Mouse (Mus musculus): ENCODE data around the gene E2f7.

The E2f7 gene

GRCm38 (mm10) chr10:110744686-110745639, at the start of gene E2f7:
E2f7 (plus strand) TSS chr10:110745439.
- peak; percentile 87 for DNase-seq (ENCODE audit: low read depth, low spot score)

DNA sequence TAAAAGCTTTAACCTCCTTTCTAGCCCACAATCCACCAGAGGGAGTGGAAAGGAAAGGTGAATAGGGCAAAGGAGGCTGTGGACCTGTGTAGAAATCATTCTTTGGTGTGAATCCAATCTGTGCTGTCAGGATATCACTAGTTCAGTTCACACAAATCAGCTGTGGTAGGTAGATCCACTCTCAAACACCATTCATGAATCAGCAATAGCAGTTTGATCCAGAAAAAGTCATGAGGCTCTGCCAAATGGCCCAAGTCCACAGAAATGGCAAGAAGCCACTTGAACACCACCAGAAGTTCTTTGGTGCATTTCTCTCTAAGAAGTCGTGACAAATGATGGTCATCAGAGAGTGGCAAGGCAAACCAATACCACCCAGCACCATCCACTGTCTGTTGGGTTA, 44.0 kb upstream of the E2f7 start:
- no peak for DNase-seq (ENCODE audit: low read depth, low spot score)

DNA sequence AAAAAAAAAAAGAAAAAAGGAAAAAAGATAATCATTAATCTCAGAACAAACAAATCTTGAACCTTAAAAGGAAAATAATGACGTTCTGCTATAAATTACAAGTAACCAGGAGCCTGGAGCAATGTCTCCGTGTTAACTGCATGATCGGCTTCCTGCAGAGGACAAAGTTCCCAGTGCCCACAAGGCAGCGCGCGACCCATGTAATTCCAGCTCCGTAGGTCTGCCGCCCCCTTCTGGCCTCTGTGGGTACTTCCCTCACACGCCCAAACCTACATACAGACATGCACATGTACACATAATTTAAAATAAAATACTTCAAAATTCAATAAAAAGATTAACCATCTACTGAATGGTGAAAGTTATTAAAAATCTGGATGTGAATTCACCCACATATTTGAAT, 39.6 kb upstream of the E2f7 start:
- peak; percentile 9 for DNase-seq (ENCODE audit: low read depth, low spot score)

- no peak for DNase-seq (ENCODE audit: low read depth, low spot score)
Observed at GRCm38 (mm10) chr10:110707390-110708113, 37.7 kb upstream of the E2f7 start.

DNA sequence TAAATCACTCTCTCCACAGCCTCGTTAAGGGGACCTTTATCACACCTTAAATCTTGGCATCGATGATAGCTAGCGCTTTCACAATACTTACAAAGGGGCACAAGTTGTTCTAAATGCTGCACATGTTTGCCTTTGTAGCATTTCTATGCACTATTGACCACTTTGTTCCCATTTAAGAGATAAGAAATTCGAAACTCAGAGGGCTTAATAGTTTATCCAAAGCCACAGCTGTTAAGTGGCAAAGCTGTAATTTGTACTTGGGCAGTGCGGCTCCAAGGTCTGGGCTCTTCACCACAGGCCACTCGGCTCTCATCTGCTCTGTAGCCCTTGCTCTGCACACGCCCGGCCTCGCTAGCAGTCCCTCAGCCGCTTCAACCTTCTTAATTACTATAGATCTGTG, 28.4 kb upstream of the E2f7 start:
- DNase-seq (ENCODE audit: low read depth, low spot score): no peak

DNA sequence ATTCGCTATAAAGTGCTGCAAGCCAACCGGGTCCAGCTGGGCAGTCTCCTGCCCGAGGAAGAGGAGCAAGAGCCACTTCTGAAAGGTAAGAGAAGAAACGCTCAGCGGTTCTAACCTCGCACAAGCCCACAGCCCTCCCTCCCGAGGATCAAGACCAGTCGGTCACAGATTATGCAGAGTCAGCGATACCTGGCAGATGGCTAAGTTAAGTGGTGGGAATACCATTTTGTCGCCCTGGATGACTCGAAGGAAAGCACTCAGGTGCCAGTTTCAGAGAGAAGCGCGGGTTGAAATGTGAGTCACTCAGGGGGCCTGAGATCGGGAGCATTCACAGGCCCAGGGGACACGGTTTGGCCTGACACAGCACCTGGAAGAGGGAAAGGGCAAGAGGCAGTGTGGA, 18.8 kb upstream of the E2f7 start:
- no peak for DNase-seq (ENCODE audit: low read depth, low spot score)

DNA sequence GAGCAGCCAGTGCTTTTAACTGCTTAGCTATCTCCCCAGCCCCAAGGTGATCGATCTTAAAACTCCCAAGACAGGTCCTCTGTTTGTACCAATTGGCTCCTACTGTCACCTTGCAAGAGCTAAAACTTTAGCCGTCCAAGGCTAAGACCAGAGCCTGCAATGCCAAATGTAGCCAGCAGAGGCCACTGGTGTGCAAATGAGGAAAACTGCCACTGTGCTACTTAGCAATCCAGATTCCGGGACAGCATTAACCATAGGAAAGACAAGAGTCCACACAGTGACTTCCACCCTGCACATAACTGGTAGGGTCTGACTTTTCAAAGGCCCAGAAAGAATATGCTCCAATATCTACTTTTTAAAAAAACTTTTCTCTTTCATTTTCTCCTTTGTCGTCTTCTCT, 17.4 kb upstream of the E2f7 start:
- peak; percentile 77 for DNase-seq (ENCODE audit: low read depth, low spot score)

- DNase-seq (ENCODE audit: low read depth, low spot score): peak; percentile 78
Observed at GRCm38 (mm10) chr10:110733343-110733742, 11.9 kb upstream of the E2f7 start.

GRCm38 (mm10) chr10:110743701-110744100, 1.5 kb upstream of the E2f7 start:
- DNase-seq (ENCODE audit: low read depth, low spot score): no peak

DNA sequence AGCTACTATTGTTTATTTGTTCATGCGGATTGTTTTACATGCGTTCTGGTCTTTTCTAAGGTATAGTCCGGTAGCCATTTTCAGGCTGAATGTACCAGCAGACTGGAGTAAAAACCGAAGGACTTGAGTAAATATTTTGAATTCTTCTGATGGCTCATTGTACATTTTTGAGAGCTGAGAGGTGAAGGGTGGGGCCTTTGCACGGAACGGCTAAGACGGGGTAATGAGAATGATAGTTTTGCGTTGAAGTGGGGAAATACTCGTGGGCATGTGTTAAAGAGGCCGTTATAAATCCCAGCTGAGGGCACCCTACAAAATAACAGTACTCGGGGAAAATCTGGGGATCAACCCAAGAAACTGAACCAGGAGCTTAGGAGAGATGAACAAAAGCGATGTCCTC, 1.1 kb upstream of the E2f7 start:
- DNase-seq (ENCODE audit: low read depth, low spot score): peak; percentile 49

DNA sequence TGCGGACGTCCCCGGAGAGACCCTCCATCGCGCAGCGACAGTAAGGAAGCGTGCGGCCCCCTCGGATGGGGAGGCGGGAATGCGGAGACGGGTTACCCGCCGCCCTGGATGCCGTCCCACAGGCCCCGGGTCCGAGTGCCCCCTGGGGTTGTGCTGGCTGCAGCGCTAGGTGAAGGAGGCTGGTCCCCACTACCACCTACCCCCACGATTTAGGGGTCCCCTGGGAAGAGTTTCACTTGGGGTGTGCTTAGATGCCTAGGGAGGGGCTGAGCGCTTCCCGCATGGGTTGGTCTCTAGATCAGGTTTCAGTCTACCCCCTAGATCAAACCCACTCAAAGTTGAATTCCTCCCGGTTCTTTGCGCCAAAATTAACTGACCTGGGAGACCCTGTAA, 397 bp downstream of the E2f7 start:
- DNase-seq (ENCODE audit: low read depth, low spot score): peak; percentile 36

GRCm38 (mm10) chr10:110749081-110749480, 3.8 kb downstream of the E2f7 start:
- DNase-seq (ENCODE audit: low read depth, low spot score): no peak

- peak; percentile 66 for DNase-seq (ENCODE audit: low read depth, low spot score)
Observed at GRCm38 (mm10) chr10:110749510-110750305, 4.5 kb downstream of the E2f7 start.

- DNase-seq (ENCODE audit: low read depth, low spot score): no peak
Observed at GRCm38 (mm10) chr10:110752849-110753248, 7.6 kb downstream of the E2f7 start.

- no peak for DNase-seq (ENCODE audit: low read depth, low spot score)
Observed at GRCm38 (mm10) chr10:110755556-110755955, 10.3 kb downstream of the E2f7 start.

GRCm38 (mm10) chr10:110756271-110756793, 11.1 kb downstream of the E2f7 start:
- DNase-seq (ENCODE audit: low read depth, low spot score): no peak

DNA sequence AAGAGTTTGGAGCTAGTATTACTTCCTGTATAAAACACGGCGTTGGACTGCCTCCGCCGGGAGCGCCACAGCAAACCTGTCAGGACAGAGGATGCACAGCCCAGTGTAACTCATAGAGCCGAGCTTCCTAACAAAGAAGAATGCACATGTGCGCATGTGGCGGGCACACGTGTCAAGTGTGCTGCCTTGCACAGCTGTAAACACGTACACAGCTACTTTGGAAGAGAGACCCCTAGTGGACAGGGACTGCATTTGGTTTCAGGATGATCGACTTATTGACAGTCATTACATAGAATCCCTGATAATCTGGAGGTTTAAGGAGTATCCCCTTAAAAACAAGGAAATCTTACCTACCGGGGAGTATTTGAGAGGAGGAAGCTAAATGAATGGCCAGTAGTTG, 15.3 kb downstream of the E2f7 start:
- DNase-seq (ENCODE audit: low read depth, low spot score): peak; percentile 60

DNA sequence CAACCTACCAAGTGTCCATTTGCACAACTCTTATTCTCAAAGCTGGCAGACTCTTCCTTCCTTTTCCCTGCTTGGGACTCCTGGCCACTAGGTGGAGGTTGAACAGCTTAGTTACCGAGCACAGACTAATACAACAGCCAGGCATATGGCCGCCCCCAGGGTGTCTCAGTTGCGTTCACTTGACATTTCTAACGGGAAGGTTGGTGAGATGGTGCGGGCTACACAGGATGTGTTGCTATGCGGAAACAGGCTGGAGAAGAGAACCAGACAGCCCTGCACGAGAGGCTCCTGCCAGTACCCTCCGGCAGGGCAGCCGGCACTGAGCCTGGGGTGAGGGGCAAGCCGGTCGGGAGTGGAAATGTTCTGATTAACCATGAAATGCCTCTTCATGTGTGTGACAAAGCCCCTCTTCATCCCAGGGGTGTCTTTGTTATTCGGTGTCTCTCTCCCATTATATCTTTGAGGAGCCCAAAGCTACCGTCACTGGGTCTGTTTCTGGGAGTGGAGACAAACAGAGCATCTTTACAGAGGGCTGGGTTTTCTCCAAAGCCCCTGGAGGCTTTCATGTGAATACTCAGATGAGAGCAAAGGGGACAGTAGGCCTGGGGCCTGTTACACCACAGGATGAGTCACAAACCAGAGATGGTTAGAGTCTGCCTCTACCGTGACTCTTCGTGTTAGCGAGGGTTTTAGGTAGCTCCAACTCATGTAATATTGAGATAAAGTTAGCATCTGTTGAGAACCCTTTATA, 17.1 kb downstream of the E2f7 start:
- peak; percentile 55 for DNase-seq (ENCODE audit: low read depth, low spot score)

DNA sequence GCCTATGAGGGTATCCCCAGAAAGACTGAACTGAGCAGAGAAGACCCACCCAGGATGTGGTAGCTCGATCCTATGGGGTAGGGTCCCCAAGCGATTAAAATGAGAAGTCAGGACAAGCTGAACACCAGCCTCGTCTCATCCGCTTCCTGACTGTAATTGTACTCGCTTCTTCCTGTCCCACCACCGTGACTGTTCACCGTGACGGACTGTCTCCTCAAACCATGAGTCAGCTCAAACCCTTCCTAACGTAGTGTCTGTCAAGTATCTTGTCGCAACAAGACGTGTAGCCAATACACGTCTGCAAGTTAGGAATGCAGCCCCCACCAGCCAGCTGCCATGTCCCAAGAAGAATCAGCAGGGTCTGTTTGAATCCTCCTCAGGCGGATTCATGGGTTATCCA, 18.2 kb downstream of the E2f7 start:
- DNase-seq (ENCODE audit: low read depth, low spot score): no peak

GRCm38 (mm10) chr10:110769538-110769937, 24.3 kb downstream of the E2f7 start:
- no peak for DNase-seq (ENCODE audit: low read depth, low spot score)

- no peak for DNase-seq (ENCODE audit: low read depth, low spot score)
Observed at GRCm38 (mm10) chr10:110773201-110773600, 28.0 kb downstream of the E2f7 start.

Measured in 3T3-L1 (cell line).